Mouse (Mus musculus): ENCODE results near the gene Prtg. TPM values are rescaled to one million over a fixed set of nuclear protein-coding genes. Genes with fewer than 3 reads are reported as not detected.

Prtg gene
- total RNA-seq (2014; fragmentation: Nextera tagmentation) (0.17 TPM in 1 of 2 replicates, not detected in the other), total RNA-seq (2017) (not detected in 2 replicates)

DNA sequence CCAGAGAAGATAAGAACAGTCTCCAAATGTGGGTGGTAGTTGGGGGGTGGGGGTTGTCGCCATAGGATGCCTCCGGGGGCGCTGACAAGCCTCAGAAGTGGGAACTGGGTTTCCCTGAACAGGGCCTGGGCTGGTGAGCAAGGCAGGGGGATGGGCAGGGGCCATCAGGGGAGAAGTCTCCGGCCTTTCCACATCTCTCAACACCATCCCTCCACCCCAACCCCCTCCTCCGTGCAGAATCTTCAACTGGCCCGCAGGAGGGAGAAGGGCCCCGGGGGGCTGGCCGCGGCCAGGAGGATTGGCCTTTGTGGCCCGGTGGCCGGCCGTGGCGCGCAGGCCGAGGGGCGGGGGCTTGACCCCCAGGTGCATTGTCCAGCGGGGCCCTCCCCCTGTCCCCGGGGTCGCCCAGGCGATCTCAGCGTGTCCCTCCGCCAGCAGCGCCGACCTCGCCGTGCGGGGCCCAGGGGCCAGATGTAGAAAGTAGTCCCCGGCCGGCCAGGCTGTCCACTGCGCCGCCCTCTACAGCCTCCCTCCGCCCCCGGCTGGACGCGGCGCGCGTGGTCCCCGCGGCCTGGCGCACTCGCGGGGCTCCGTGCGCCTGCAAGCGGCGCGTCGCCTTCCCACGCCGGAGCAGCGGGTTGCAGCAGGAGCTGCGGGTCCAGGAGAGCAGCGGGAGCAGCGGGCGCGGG, at the start of gene Prtg:
Prtg (plus strand) TSS at position 144 of the 689 bp plus-strand sequence.
- 0 out of 2 replicates have a peak, but pooled peaks have one; percentile 14 for ATAC-seq (replicated peaks; ENCODE audit: poor library complexity, severe bottlenecking)

GRCm38 (mm10) chr9:72757143-72757542, 49.5 kb upstream of the Prtg start:
- no peak for ATAC-seq (replicated peaks; ENCODE audit: poor library complexity, severe bottlenecking)

DNA sequence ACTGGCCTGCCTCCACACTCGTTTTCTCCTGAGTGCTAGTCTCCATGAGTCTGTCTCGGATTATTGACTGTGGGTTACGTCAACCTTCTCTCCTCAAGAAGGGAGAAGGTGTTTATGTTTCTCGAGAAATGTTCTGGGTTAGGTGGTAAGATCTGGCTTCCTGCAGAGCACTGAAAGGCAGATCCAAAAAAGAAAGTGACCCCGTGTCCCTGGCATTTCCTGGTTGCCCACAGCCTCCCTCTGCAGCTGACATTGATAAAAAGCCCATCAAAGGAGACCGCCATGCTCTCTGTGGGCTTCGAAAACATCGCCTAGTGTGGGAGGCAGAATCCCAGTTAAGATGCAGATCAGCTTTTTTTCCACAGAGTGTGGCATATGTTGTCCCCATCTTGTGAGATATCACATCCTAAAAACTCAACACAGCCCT, 48.0 kb upstream of the Prtg start:
- ATAC-seq (replicated peaks; ENCODE audit: poor library complexity, severe bottlenecking) = no peak

- no peak for ATAC-seq (replicated peaks; ENCODE audit: poor library complexity, severe bottlenecking)
These were observed 43.5 kb upstream of the Prtg start for GRCm38 (mm10) chr9:72763050-72763718.

DNA sequence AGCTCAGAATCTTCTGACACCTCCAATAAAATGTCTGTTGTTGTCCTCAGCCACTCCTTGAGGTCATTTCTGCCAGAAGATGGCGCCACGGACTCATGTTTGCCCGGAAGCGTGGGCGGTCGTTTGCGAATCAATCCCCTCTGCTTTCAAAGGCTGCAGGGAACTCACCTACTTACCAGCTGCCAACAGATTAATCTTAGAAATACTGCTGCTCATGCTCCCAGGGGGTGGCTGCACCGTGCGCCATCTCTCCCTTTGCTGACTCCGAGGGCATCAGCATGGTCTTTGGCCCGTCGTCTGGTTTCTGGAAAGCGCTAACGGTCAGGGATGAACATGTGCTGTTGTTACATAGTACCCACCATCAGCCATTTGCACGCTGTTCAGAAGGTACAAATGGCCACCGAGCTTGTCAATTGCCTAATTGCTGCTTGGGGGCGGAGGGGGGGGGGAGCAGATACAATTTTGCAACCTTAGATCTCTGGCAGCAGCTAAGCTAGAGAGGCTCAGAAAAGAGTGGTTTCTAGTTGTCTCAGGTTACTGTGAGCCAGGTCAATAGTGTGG, 39.8 kb upstream of the Prtg start:
- ATAC-seq (replicated peaks; ENCODE audit: poor library complexity, severe bottlenecking) = peak; percentile 83

- ATAC-seq (replicated peaks; ENCODE audit: poor library complexity, severe bottlenecking) = no peak
These were observed 31.7 kb upstream of the Prtg start for GRCm38 (mm10) chr9:72775022-72775421.

DNA sequence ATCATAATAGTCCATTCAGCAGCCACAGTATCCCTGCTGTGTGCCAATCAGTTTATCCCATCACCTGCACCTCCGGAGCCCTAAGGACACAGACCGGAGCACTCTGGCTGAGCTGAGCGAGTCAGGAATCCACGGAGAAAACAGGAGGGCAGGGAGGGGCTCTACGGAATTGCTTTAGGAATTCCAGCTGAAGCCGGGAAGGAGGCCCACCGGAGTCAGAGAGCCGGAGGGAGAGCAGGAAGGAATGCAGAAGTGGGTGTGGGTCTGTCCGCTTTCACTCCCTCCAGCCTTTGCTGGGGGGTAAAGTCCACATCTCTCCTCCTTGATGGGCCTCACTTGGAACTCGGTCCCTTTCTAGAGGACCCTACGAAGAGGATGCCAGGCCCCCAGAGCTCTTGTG, 27.7 kb upstream of the Prtg start:
- no peak for ATAC-seq (replicated peaks; ENCODE audit: poor library complexity, severe bottlenecking)

- ATAC-seq (replicated peaks; ENCODE audit: poor library complexity, severe bottlenecking) = no peak
These were observed 26.9 kb upstream of the Prtg start for GRCm38 (mm10) chr9:72779733-72780132.

DNA sequence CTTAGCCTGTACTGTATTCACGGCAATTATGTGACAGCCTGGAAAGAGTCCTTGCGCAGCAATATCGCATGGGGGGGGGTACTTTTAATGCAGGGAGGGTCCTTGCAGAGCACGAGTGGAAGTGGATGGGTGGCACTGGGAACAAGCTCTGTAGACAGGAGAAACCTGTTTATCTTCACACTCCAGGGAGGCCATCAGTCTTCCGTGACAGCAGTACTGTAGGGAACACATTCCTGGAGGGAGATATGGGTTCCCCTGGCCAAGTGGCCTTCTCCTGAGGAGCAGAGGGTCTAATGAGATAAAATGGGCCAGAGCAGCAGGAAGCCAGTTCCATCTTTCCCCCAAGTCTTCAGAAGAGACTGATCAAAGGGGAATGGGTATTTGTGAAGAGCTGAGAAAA, 26.0 kb upstream of the Prtg start:
- no peak for ATAC-seq (replicated peaks; ENCODE audit: poor library complexity, severe bottlenecking)

DNA sequence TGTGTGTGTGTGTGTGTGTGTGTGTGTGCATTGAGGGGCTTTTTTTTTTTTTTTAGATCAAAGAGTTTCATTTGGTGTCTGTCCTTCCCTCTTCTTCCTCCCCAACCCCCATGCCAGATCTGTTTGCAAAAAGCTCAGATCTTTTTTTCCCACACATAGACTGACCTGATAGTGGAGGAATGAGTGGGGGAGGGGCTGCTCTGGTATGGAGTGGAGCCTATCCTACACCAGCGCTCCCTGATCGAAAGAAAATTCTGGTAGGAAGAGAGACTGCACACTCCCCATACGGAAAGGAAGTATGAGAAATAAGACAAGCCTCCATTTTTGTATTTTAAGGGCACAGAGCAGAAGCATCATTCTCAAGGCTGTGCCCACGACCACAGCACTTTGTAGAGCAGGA, 25.2 kb upstream of the Prtg start:
- no peak for ATAC-seq (replicated peaks; ENCODE audit: poor library complexity, severe bottlenecking)

DNA sequence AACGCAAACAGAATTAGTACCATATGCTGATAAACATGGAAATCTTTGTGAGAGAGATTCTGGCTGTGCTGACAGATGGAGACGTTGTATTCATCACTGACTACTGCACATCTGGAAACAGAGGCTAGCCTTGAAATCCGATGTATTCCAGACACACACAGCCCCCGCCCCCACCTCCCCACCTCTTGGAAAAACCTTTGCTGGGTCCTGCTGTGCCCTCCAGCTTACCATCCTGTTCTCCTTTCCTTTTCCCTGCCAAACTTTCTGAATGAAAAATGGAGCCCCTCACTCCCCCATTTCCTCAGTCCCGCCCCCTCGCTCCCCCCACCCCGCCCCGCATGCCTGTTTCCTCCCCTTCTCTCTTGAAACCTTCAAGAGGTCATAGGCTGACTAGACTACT, 24.6 kb upstream of the Prtg start:
- no peak for ATAC-seq (replicated peaks; ENCODE audit: poor library complexity, severe bottlenecking)

GRCm38 (mm10) chr9:72787732-72788131, 18.9 kb upstream of the Prtg start:
- no peak for ATAC-seq (replicated peaks; ENCODE audit: poor library complexity, severe bottlenecking)

DNA sequence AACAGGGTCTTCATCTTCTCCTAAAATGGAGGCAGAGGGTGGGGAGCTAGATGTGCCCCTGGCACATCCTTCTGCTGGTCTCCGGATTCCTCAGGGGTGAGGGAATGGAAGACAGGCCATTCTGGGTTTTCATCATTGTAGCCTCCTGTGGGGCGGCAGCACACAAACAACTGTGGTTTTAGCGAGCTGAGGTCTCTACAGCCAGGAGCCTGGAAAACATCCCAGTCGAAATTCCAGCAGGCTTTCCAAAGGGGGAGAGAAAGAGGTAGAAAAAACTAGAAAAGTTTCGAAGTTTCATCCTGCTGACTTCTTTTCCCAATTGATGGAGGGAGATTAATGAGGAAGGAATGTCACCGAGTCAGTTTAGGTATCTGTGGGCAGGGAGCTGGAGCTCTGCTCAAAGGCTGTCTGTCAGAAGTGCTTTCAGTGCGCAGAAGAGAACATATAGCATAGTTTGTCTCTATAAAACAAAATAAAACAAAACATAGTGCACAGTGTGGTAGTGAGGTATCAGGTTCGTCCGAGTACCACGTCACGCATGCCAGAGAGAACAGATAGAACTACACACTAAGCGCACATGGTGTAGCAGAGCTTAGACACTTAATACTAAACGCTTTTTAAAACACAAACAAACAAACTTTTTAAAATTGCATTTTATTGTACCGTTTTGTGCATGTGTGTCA, 16.0 kb upstream of the Prtg start:
- no peak for ATAC-seq (replicated peaks; ENCODE audit: poor library complexity, severe bottlenecking)

GRCm38 (mm10) chr9:72791213-72791582, 15.5 kb upstream of the Prtg start:
- ATAC-seq (replicated peaks; ENCODE audit: poor library complexity, severe bottlenecking) = 0 out of 2 replicates have a peak, but pooled peaks have one; percentile 2

GRCm38 (mm10) chr9:72791681-72792080, 15.0 kb upstream of the Prtg start:
- ATAC-seq (replicated peaks; ENCODE audit: poor library complexity, severe bottlenecking) = peak; percentile 98

- ATAC-seq (replicated peaks; ENCODE audit: poor library complexity, severe bottlenecking) = no peak
These were observed 11.4 kb upstream of the Prtg start for GRCm38 (mm10) chr9:72795243-72795642.

GRCm38 (mm10) chr9:72797136-72797621, 9.5 kb upstream of the Prtg start:
- peak; percentile 99 for ATAC-seq (replicated peaks; ENCODE audit: poor library complexity, severe bottlenecking)

DNA sequence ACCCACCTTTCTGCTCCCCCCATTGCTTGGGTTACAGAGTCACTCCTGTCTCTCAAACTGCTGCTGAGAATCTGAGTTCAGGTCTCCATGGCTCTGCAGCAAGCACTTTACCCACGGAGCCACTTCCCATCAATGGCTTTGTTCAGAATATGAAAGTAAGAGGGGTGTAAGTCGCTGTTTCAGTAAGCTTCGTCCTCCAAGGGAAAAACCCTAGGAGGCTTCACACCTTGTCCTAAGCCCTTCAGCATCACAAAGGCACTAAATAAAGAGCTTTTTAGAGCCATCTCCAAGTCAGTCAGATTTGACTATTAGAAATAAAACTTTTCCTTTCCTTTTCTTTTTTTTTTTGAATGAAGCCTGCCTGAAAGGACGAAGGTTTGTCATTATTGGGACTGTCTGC, 3.4 kb upstream of the Prtg start:
- no peak for ATAC-seq (replicated peaks; ENCODE audit: poor library complexity, severe bottlenecking)

- ATAC-seq (replicated peaks; ENCODE audit: poor library complexity, severe bottlenecking) = no peak
These were observed 528 bp upstream of the Prtg start for GRCm38 (mm10) chr9:72806146-72806545.

DNA sequence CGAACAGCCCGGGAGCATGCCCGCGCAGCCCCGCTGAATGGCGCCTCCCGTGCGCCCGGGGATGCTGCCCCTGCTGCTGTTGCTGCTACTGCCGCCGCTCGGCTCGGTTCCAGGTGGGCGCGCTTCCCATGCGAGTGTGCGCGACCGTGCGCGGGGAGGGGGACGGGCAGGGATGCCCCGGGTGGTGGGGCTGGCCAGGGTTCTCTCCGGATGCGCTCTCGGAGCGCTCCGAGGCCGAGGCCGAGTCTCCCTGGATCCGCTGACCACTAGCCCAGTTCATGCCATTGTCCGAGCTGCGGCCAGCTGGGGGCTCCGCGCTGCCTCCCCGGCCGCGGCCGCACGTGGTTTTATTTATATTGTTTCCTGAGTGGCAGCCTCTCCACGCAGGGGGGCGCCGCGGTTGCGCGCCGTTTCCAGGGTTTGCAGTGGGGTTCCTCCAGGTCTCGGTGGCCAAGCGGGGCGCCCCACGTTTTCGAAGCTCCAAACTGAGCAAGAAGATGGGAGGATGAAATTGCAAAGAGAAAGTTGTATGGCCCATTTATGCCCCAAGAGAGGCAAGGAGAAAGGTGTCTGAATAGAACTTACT, 839 bp downstream of the Prtg start:
- 0 out of 2 replicates have a peak, but pooled peaks have one; percentile 20 for ATAC-seq (replicated peaks; ENCODE audit: poor library complexity, severe bottlenecking)

Data from granulocyte monocyte progenitor cell, adult 5-6 weeks (primary cell).